ENCODE assay signal across 30 mouse cellular contexts in genomic region chr11:106060549-106060948, GRCm38 (mm10). TPM values are rescaled to one million over a fixed set of nuclear protein-coding genes. Genes with fewer than 3 reads are reported as not detected.
"Had no signal": no experiment of that assay in that cellular context is flagged by ENCODE, and none has a peak within 500 bp of the region (broad histone marks: within the 10 kb centered on the region; RNA-seq: fewer than 3 reads in every experiment).

No protein-coding gene starts in this region.

- H3K9ac ChIP-seq: limb, embryonic 12.5 days; limb, embryonic 13.5 days; limb, embryonic 15.5 days; liver, embryonic 12.5 days; liver, embryonic 13.5 days; liver, embryonic 14.5 days; liver, embryonic 15.5 days; liver, postnatal 0 days; lung, embryonic 14.5 days; lung, embryonic 15.5 days; midbrain, embryonic 12.5 days; midbrain, embryonic 13.5 days; midbrain, embryonic 15.5 days had no signal

- H3K9me3 ChIP-seq: limb, embryonic 10.5 days; limb, embryonic 12.5 days; limb, embryonic 13.5 days; limb, embryonic 15.5 days; liver, embryonic 12.5 days; liver, embryonic 13.5 days; liver, embryonic 15.5 days; lung, embryonic 15.5 days; megakaryocyte, embryonic 14.5 days; midbrain, embryonic 10.5 days; midbrain, embryonic 12.5 days; midbrain, embryonic 13.5 days; midbrain, embryonic 15.5 days had no signal

- H3K4me1 ChIP-seq: limb, embryonic 10.5 days; limb, embryonic 12.5 days; limb, embryonic 13.5 days; limb, embryonic 15.5 days; midbrain, embryonic 10.5 days; midbrain, embryonic 12.5 days; midbrain, embryonic 15.5 days had no signal

- H3K27ac ChIP-seq: limb, embryonic 10.5 days; limb, embryonic 12.5 days; limb, embryonic 13.5 days; limb, embryonic 15.5 days; liver, embryonic 12.5 days; liver, embryonic 13.5 days; liver, embryonic 14.5 days; liver, embryonic 15.5 days; lung, embryonic 15.5 days; macrophage; midbrain, embryonic 10.5 days; midbrain, embryonic 12.5 days; midbrain, embryonic 13.5 days; midbrain, embryonic 15.5 days had no signal

- DNase-seq: left cerebral cortex, postnatal 4 days; liver; liver, embryonic 13.5 days; liver, postnatal 0 days; lung, adult 18-20 months; lung, adult 2 months; lung, embryonic 14.5 days; lung, postnatal 10 days; lung, postnatal 14 days; lung, postnatal 36 days; lung, postnatal 4 days; midbrain, embryonic 14.5 days had no signal

- H3K4me3 ChIP-seq: limb, embryonic 10.5 days; limb, embryonic 12.5 days; limb, embryonic 13.5 days; limb, embryonic 15.5 days; liver, embryonic 12.5 days; liver, embryonic 13.5 days; liver, embryonic 15.5 days; lung, embryonic 15.5 days; megakaryocyte, embryonic 14.5 days; midbrain, embryonic 10.5 days; midbrain, embryonic 12.5 days; midbrain, embryonic 13.5 days; midbrain, embryonic 15.5 days; myocyte had no signal

- H3K27me3 ChIP-seq: limb, embryonic 12.5 days; limb, embryonic 13.5 days; limb, embryonic 15.5 days; liver, embryonic 12.5 days; liver, embryonic 13.5 days; liver, embryonic 15.5 days; lung, embryonic 15.5 days; megakaryocyte, embryonic 14.5 days; midbrain, embryonic 12.5 days; midbrain, embryonic 13.5 days; midbrain, embryonic 15.5 days had no signal

RNA-seq across cellular contexts. Expression of gene Kcnh6, which starts 52.6 kb away (rescaled TPM):
- total RNA-seq: liver, adult 2 months; megakaryocyte-erythroid progenitor cell, adult 5-6 weeks; monocyte, adult 5-6 weeks had no signal
- polyA plus RNA-seq: liver, adult 2 months; liver, postnatal 0 days; macrophage; myocyte had no signal
